Mouse (Mus musculus): Measurements from ENCODE around the gene Slc38a5. TPM values are rescaled to one million over a fixed set of nuclear protein-coding genes. Genes with fewer than 3 reads are reported as not detected.

The Slc38a5 gene
- polyA plus RNA-seq, 1 experiment from 2014 or later = 0.60 TPM

Other genes starting within 250 kb of the Slc38a5 start
- 47.3 and 48.7 TPM in 2 replicates for gene Suv39h1, start 196.4 kb upstream of the Slc38a5 start, polyA plus RNA-seq (2015; fragmentation: Nextera tagmentation; extraction: Ambion mirVana)
- gene Was, start 180.6 kb upstream of the Slc38a5 start, polyA plus RNA-seq (2015; fragmentation: Nextera tagmentation; extraction: Ambion mirVana) = 0.97 and 1.00 TPM in 2 replicates
- 20.3 and 21.3 TPM in 2 replicates for gene Wdr13, start 138.2 kb upstream of the Slc38a5 start, polyA plus RNA-seq (2015; fragmentation: Nextera tagmentation; extraction: Ambion mirVana)
- gene Rbm3, start 125.3 kb upstream of the Slc38a5 start, polyA plus RNA-seq (2015; fragmentation: Nextera tagmentation; extraction: Ambion mirVana) = 401 and 409 TPM in 2 replicates
- gene Tbc1d25, start 95.0 kb upstream of the Slc38a5 start, polyA plus RNA-seq (2015; fragmentation: Nextera tagmentation; extraction: Ambion mirVana) = 13.7 and 14.1 TPM in 2 replicates
- 43.0 and 44.6 TPM in 2 replicates for gene Ebp, start 77.6 kb upstream of the Slc38a5 start, polyA plus RNA-seq (2015; fragmentation: Nextera tagmentation; extraction: Ambion mirVana)
- 8.7 and 8.8 TPM in 2 replicates for gene Porcn, start 64.6 kb upstream of the Slc38a5 start, polyA plus RNA-seq (2015; fragmentation: Nextera tagmentation; extraction: Ambion mirVana)
- gene Ftsj1, start 18.7 kb upstream of the Slc38a5 start, polyA plus RNA-seq (2015; fragmentation: Nextera tagmentation; extraction: Ambion mirVana) = 37.8 and 40.4 TPM in 2 replicates
- gene Ssxb10, start 56.3 kb downstream of the Slc38a5 start, polyA plus RNA-seq (2015; fragmentation: Nextera tagmentation; extraction: Ambion mirVana) = not detected in 2 replicates
- not detected in 2 replicates for gene Ssxb9, start 95.8 kb downstream of the Slc38a5 start, polyA plus RNA-seq (2015; fragmentation: Nextera tagmentation; extraction: Ambion mirVana)
- not detected in 2 replicates for gene Ssxb1, start 142.2 kb downstream of the Slc38a5 start, polyA plus RNA-seq (2015; fragmentation: Nextera tagmentation; extraction: Ambion mirVana)
- not detected in 2 replicates for gene Ssxb2, start 190.6 kb downstream of the Slc38a5 start, polyA plus RNA-seq (2015; fragmentation: Nextera tagmentation; extraction: Ambion mirVana)